Mouse (Mus musculus): ENCODE data around the gene Paxbp1. TPM values are rescaled to one million over a fixed set of nuclear protein-coding genes. Genes with fewer than 3 reads are reported as not detected.

The Paxbp1 gene
- polyA plus RNA-seq, 1 experiment from 2014 or later, result 109 TPM

- no peaks in the 10 kb centered on the region; the same call in 1 of the 2 replicates for H3K4me1 ChIP-seq (replicated peaks; ENCODE audit: control insufficient read depth, insufficient read depth, low read length)
- H3K27ac ChIP-seq (ENCODE audit: low read depth, low read length), result no peak overlapping the region
- no peaks in the 10 kb centered on the region for H3K9me3 ChIP-seq (ENCODE audit: control insufficient read depth, low read length)
Measured at GRCm38 (mm10) chr16:90996327-90997243, 47.8 kb downstream of the Paxbp1 start.

GRCm38 (mm10) chr16:90995498-90995897, 48.8 kb downstream of the Paxbp1 start:
- ATAC-seq (replicated peaks; ENCODE audit: low FRiP score) (no peak), DNase-seq (ENCODE audit: low spot score) (no peak)
- Histone ChIP-seq H3K9me3 (ENCODE audit: control insufficient read depth, low read length) (no peaks in the 10 kb centered on the region), H3K9ac (ENCODE audit: low read length) (no peak overlapping the region), H3K27me3 (ENCODE audit: control insufficient read depth, insufficient read depth, low read length) (no peaks in the 10 kb centered on the region), H3K36me3 (ENCODE audit: control insufficient read depth, insufficient read depth, low read length) (no peaks in the 10 kb centered on the region; the same call in 1 of the 2 replicates), H3K4me3 (ENCODE audit: low read depth, low read length) (no peak overlapping the region), H3K27ac (ENCODE audit: low read depth, low read length) (no peak overlapping the region), H3K4me1 (replicated peaks; ENCODE audit: control insufficient read depth, insufficient read depth, low read length) (no peaks in the 10 kb centered on the region; the same call in 1 of the 2 replicates), H3K4me2 (ENCODE audit: low read depth, low read length, severe bottlenecking) (no peak overlapping the region)
- 87% methylated on average over 5 of the region's 5 CpGs for WGBS

More at GRCm38 (mm10) chr16:90996327-90997243, 47.8 kb downstream of the Paxbp1 start:
- Histone ChIP-seq H3K9ac (ENCODE audit: low read length) (no peak overlapping the region), H3K36me3 (ENCODE audit: control insufficient read depth, insufficient read depth, low read length) (no peaks in the 10 kb centered on the region), H3K27me3 (ENCODE audit: control insufficient read depth, insufficient read depth, low read length) (no peaks in the 10 kb centered on the region), H3K4me3 (ENCODE audit: low read depth, low read length) (no peak overlapping the region), H3K4me2 (ENCODE audit: low read depth, low read length, severe bottlenecking) (no peak overlapping the region)
- ATAC-seq (replicated peaks; ENCODE audit: low FRiP score), result no peak
- no peak for DNase-seq (ENCODE audit: low spot score)
- 93% methylated on average over 7 of the region's 7 CpGs for WGBS

GRCm38 (mm10) chr16:90995023-90995422, 49.3 kb downstream of the Paxbp1 start:
- no peaks in the 10 kb centered on the region; the same call in 1 of the 2 replicates for H3K36me3 ChIP-seq (ENCODE audit: control insufficient read depth, insufficient read depth, low read length)
- no peaks in the 10 kb centered on the region; the same call in 1 of the 2 replicates for H3K4me1 ChIP-seq (replicated peaks; ENCODE audit: control insufficient read depth, insufficient read depth, low read length)
- no peaks in the 10 kb centered on the region for H3K27me3 ChIP-seq (ENCODE audit: control insufficient read depth, insufficient read depth, low read length)
- no peak overlapping the region for H3K9ac ChIP-seq (ENCODE audit: low read length)
- H3K4me3 ChIP-seq (ENCODE audit: low read depth, low read length), result no peak overlapping the region
- no peak overlapping the region for H3K4me2 ChIP-seq (ENCODE audit: low read depth, low read length, severe bottlenecking)
- WGBS, result 88% methylated on average over 4 of the region's 4 CpGs
- DNase-seq (ENCODE audit: low spot score) (no peak), ATAC-seq (replicated peaks; ENCODE audit: low FRiP score) (no peak)
- H3K9me3 ChIP-seq (ENCODE audit: control insufficient read depth, low read length), result no peaks in the 10 kb centered on the region
- no peak overlapping the region for H3K27ac ChIP-seq (ENCODE audit: low read depth, low read length)

GRCm38 (mm10) chr16:90989162-90989561, 55.2 kb downstream of the Paxbp1 start:
- Histone ChIP-seq H3K27me3 (ENCODE audit: control insufficient read depth, insufficient read depth, low read length) (no peaks in the 10 kb centered on the region), H3K4me1 (replicated peaks; ENCODE audit: control insufficient read depth, insufficient read depth, low read length) (no peaks in the 10 kb centered on the region), H3K4me3 (ENCODE audit: low read depth, low read length) (no peak overlapping the region), H3K4me2 (ENCODE audit: low read depth, low read length, severe bottlenecking) (no peak overlapping the region), H3K27ac (ENCODE audit: low read depth, low read length) (no peak overlapping the region), H3K9me3 (ENCODE audit: control insufficient read depth, low read length) (no peaks in the 10 kb centered on the region), H3K36me3 (ENCODE audit: control insufficient read depth, insufficient read depth, low read length) (no peaks in the 10 kb centered on the region; the same call in 1 of the 2 replicates), H3K9ac (ENCODE audit: low read length) (no peak overlapping the region)
- 96% methylated on average over 8 of the region's 8 CpGs for WGBS
- DNase-seq (ENCODE audit: low spot score), result no peak
- no peak for ATAC-seq (replicated peaks; ENCODE audit: low FRiP score)

- no peak for ATAC-seq (replicated peaks; ENCODE audit: low FRiP score)
- Histone ChIP-seq H3K27ac (ENCODE audit: low read depth, low read length) (no peak overlapping the region), H3K9me3 (ENCODE audit: control insufficient read depth, low read length) (no peaks in the 10 kb centered on the region), H3K4me3 (ENCODE audit: low read depth, low read length) (no peak overlapping the region), H3K4me2 (ENCODE audit: low read depth, low read length, severe bottlenecking) (no peak overlapping the region), H3K36me3 (ENCODE audit: control insufficient read depth, insufficient read depth, low read length) (no peaks in the 10 kb centered on the region; the same call in 1 of the 2 replicates), H3K4me1 (replicated peaks; ENCODE audit: control insufficient read depth, insufficient read depth, low read length) (no peaks in the 10 kb centered on the region), H3K27me3 (ENCODE audit: control insufficient read depth, insufficient read depth, low read length) (no peaks in the 10 kb centered on the region), H3K9ac (ENCODE audit: low read length) (no peak overlapping the region)
- DNase-seq (ENCODE audit: low spot score), result no peak
- WGBS, result 94% methylated on average over 3 of the region's 3 CpGs
Measured at GRCm38 (mm10) chr16:90988665-90989064, 55.7 kb downstream of the Paxbp1 start.

- no peaks in the 10 kb centered on the region for H3K9me3 ChIP-seq (ENCODE audit: control insufficient read depth, low read length)
- no peaks in the 10 kb centered on the region for H3K27me3 ChIP-seq (ENCODE audit: control insufficient read depth, insufficient read depth, low read length)
- H3K4me3 ChIP-seq (ENCODE audit: low read depth, low read length), result no peak overlapping the region
- WGBS, result 92% methylated on average over 8 of the region's 8 CpGs
- DNase-seq (ENCODE audit: low spot score), result no peak
- H3K36me3 ChIP-seq (ENCODE audit: control insufficient read depth, insufficient read depth, low read length), result no peaks in the 10 kb centered on the region; the same call in 1 of the 2 replicates
- no peak for ATAC-seq (replicated peaks; ENCODE audit: low FRiP score)
- no peaks in the 10 kb centered on the region for H3K4me1 ChIP-seq (replicated peaks; ENCODE audit: control insufficient read depth, insufficient read depth, low read length)
- no peak overlapping the region for H3K9ac ChIP-seq (ENCODE audit: low read length)
- H3K4me2 ChIP-seq (ENCODE audit: low read depth, low read length, severe bottlenecking), result no peak overlapping the region
- no peak overlapping the region for H3K27ac ChIP-seq (ENCODE audit: low read depth, low read length)
Measured at GRCm38 (mm10) chr16:90988039-90988438, 56.3 kb downstream of the Paxbp1 start.

GRCm38 (mm10) chr16:90971004-90971403, 73.3 kb downstream of the Paxbp1 start:
- no peak overlapping the region for H3K27ac ChIP-seq (ENCODE audit: low read depth, low read length)
- ATAC-seq (replicated peaks; ENCODE audit: low FRiP score) (no peak), DNase-seq (ENCODE audit: low spot score) (no peak)
- no peak overlapping the region for H3K4me2 ChIP-seq (ENCODE audit: low read depth, low read length, severe bottlenecking)
- whole genome bisulfite sequencing, result 92% methylated on average over 6 of the region's 6 CpGs
- no peak overlapping the region for H3K9ac ChIP-seq (ENCODE audit: low read length)
- H3K9me3 ChIP-seq (ENCODE audit: control insufficient read depth, low read length), result no peaks in the 10 kb centered on the region
- H3K4me1 ChIP-seq (replicated peaks; ENCODE audit: control insufficient read depth, insufficient read depth, low read length), result no peaks in the 10 kb centered on the region
- H3K27me3 ChIP-seq (ENCODE audit: control insufficient read depth, insufficient read depth, low read length), result no peaks in the 10 kb centered on the region
- no peak overlapping the region for H3K4me3 ChIP-seq (ENCODE audit: low read depth, low read length)
- H3K36me3 ChIP-seq (ENCODE audit: control insufficient read depth, insufficient read depth, low read length), result no peaks in the 10 kb centered on the region

- WGBS, result 91% methylated on average over 4 of the region's 4 CpGs
- H3K27me3 ChIP-seq (ENCODE audit: control insufficient read depth, insufficient read depth, low read length), result no peaks in the 10 kb centered on the region
- no peak overlapping the region for H3K27ac ChIP-seq (ENCODE audit: low read depth, low read length)
- no peaks in the 10 kb centered on the region for H3K9me3 ChIP-seq (ENCODE audit: control insufficient read depth, low read length)
- H3K36me3 ChIP-seq (ENCODE audit: control insufficient read depth, insufficient read depth, low read length), result no peaks in the 10 kb centered on the region; the same call in 1 of the 2 replicates
- no peak overlapping the region for H3K4me2 ChIP-seq (ENCODE audit: low read depth, low read length, severe bottlenecking)
- no peak overlapping the region for H3K9ac ChIP-seq (ENCODE audit: low read length)
- no peaks in the 10 kb centered on the region for H3K4me1 ChIP-seq (replicated peaks; ENCODE audit: control insufficient read depth, insufficient read depth, low read length)
- no peak for ATAC-seq (replicated peaks; ENCODE audit: low FRiP score)
- DNase-seq (ENCODE audit: low spot score), result no peak
- H3K4me3 ChIP-seq (ENCODE audit: low read depth, low read length), result no peak overlapping the region
Measured at GRCm38 (mm10) chr16:90966241-90966640, 78.1 kb downstream of the Paxbp1 start.
